Mouse (Mus musculus): ENCODE measurements around the gene Gale.

DNA sequence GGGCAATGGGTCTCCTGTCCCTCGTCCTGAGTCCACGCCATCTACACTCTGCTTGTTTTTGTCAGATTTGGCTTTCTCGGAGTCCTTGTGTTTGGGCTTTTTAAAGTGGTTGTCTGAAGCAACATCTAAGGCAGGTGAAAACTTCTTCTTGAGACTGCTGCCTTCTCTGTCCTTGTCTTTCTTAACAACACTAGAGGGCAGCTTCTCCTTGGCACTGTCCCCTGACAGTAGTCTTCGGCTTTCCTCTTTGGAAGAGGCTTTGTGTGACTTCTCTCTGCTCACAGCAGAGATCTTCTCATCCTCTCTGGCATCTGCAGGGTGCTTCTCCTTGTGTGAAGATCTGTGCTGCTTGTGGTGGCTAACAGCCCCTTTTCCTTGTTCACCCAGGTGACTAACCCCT lies 47.1 kb downstream of the Gale start:
- TF ChIP-seq CTCF (IDR thresholded peaks at IDR 0.05; ENCODE audit: insufficient read depth, low read length) (no peak), POLR2A (IDR thresholded peaks at IDR 0.05; ENCODE audit: borderline replicate concordance, extremely low read depth, low read depth, low read length) (no peak)

All from lung, adult 2 months (tissue).